Mouse (Mus musculus) layer of hippocampus, postnatal 14 days (tissue): ENCODE measurements at regions not wholly inside any gene's neighbourhood (a gene's known extent, or its start where the extent isn't known, plus 50 kb on each side); places are given as distances from the start of the nearest gene placed in this dataset.
A peak's percentile ranks its signal among the peaks of the same experiment; 100 is the strongest.
"Not testable (repeated sequence)": the region's sequence is repeated elsewhere in the genome, so short reads cannot be mapped to it uniquely, and the experiment has no call there.

ENCODE experiments used
- DNase-seq, 2 experiments: peaks; one replicate each; pipeline ENCODE4 v3.0.0; 2021 to 2022; ENCODE audit warnings: low spot score in 2 of 2, mixed read lengths in 1 of 2

DNA sequence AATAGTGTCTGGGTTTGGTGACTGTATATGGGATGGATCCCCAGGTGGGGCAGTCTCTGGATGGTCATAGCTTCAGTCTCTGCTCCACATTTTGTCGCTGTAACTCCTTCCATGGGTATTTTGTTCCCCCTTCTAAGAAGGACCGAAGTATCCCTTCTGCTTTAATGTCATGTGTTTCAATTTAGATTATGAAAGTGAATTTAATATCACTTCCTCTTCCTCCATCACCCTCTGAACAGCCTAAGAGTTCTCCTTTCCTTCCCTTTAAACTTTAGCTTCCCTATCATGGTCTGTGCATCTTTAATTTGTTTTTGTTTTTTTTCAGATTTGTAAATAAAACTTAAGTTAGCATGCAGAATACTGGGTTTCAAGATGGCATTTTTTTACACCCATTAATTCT is 211.0 kb upstream of the Phyhipl start:
- DNase-seq: no peak

DNA sequence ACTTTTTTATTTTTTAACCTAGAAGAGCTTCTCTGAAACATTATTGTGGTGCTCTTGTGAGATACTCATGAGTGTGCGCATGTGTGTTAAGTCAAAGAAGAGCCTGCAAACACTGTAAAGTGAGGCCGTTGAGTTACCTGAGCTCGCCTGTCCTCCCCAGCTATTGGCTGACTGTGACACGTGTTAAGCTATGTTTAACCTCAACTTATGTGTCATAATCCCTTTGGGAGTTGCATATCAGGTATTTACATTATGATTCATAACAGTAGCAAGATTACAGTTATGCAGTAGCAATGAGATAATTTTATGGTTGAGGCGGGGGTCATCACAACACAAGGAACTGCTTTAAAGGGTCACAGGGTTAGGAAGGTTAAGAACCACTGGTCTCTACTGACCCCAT is 208.9 kb upstream of the Phyhipl start:
- DNase-seq: no peak

DNA sequence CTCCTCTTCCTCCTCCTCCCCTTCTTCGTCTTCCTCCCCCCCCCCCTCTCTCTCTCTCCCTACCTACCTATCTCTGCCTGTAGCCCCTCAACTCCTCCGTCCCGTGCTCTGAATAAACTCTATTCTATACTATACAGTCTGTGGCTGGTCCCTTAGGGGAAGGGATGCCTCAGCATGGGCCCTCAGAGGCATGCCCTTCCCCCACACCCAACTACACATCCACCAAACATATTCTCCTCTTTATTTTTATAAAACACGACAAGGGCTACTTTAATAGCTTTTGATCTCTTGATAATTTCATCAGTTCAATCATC is 206.2 kb upstream of the Phyhipl start:
- no peak for DNase-seq

DNA sequence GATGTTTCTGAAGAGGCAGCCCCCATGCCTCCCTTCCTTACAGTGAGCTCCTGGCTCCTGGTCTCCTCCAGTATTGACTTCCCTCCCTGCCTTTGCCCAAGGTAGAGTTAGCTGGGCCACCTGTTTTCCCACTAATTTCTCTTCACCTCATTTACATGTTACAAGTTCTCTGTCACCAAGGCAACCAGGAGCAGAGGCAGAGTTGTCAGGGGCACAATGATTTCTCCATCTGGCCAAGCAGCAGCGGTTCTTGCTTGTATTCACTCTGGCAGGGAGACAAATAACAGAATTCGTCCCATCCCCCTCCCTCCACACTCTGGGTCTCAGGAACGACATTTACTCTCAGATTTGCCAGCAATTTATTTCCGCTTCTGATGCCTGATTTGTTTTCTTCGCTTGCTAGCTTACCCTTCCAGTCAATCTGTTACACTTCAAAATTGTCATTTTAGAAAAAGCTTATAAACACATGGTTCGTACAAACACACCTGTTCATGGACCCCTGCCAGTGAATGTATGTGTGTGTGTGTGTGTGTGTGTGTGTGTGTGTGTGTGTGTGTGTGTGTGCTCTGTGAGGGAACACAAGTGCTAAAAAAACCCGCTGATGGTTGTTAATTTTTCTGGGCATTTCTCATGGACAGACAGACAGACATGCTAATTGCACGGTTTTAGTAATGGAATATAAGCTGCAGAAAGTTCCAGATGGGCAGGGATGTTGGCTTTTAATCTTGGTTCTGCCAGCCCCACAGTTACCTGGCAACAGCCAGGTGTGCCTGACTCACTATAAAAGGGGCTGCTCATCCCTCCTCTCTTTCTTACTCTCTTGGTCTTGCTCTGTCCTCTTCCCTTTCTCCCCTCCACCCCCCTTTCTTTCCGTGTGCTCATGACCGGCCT is 205.6 kb upstream of the Phyhipl start:
- peak; percentile 41 to 68 for DNase-seq

DNA sequence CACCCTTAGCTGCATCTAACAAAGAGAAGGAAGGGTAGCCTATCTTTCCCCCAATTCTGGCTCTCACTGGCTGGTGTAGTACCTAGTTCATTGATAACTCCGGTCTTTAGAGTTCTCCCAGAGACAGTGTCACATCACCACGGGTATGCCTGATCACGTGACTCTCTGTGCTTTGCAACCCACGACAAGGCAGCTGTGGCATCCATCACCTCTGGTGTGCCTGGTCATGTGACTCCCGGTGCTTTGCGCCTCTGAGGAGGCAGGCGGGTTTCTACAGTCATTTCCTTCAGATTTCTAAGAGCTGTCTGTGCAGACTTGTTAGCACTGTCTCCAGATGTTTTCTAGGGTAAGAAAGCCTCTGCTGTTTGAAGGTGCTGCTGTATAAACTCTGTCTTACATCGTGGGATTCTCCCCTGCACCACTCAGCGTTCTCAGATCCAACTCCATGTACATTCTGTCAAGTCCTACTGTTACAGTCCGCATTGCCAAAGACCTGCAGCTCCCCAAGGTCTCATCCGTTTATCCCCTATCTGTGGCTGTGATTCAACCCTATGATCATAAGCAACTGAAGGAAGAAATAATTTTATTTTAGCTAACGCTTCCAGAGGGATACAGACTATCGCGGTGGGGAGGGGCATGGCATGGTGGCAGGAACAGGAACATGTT is 201.5 kb upstream of the Phyhipl start:
- no peak for DNase-seq

DNA sequence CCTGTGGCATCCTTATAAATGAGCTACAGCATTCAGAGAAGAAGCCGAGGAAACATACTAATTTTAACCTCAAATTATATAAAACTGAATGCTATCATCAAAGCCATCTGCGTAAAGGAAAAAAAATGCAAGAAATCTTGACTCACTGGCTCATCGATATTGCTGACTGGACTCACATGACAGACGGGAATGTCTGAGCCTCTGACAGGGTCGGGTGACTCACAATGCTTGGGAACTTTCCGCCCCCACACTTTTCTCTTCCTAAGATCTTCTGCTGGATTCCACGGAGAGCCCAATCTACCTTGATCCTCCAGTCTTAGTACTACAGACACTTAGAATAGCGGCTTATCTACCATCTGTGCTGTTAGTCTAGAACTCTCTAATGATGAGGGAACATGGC is 200.2 kb upstream of the Phyhipl start:
- no peak for DNase-seq

DNA sequence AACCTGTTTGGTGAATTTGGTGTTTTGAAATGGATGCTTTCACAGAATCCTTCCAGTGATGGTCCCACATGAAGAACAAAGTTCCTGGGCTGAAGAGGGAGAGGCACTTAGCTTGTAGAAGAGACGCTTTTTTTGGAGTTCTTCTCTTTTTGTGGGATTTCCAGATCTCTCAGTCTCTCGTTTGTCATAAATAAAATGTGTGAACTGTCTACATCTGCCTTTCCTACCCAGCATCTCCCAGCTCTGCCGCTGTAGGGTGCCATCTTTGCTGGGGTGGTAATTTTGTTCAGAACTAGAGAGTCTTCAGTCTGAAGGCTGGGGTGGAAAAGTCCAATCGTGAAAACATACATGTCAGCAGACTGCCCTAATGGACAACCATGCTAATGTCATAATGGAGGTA is 197.8 kb upstream of the Phyhipl start:
- DNase-seq: no peak

DNA sequence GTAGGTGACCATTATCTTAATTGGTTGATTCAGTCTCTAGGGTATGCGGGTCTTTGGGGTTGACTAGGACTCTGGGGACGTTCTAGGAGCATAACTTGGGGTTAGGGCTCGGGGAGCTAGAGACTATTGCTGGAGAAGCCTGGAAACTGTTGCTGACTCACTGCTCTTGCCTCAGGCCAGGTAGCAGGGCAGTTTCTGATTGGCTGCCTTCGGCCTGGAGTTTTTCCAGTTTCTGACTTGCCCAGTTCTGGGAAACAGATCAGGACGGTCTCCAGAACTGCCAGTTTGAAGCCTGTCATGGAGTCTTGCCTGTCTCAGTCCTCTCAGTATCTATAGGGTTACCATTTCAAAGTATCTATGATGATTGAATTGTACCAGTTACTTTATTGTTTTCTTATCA is 192.4 kb upstream of the Phyhipl start:
- no peak for DNase-seq

DNA sequence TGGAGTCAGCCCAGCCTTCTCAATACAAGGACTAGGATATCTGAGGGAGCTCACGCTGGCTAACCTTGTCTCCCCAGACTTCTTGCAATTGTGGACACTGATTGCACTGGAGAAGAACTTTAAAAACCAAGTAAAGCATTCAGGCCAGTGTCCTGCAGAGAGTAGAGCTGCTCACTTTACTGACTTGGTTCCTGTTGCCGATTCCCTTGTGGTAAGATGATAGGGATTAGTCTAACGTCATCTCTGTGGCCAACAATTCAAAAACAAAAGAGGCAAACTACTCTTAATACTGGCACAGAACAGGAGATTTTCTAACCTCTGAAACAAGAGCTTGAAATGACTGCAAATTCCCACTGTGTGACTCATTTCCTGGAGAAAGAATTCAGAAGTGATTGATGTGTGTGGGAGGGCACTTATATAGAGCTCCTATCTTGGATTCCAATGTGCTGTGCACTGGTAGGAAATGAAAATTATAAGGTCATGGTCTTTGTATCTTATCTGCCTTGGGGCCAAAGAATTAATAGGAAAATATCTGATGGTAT is 191.6 kb upstream of the Phyhipl start:
- DNase-seq: no peak

DNA sequence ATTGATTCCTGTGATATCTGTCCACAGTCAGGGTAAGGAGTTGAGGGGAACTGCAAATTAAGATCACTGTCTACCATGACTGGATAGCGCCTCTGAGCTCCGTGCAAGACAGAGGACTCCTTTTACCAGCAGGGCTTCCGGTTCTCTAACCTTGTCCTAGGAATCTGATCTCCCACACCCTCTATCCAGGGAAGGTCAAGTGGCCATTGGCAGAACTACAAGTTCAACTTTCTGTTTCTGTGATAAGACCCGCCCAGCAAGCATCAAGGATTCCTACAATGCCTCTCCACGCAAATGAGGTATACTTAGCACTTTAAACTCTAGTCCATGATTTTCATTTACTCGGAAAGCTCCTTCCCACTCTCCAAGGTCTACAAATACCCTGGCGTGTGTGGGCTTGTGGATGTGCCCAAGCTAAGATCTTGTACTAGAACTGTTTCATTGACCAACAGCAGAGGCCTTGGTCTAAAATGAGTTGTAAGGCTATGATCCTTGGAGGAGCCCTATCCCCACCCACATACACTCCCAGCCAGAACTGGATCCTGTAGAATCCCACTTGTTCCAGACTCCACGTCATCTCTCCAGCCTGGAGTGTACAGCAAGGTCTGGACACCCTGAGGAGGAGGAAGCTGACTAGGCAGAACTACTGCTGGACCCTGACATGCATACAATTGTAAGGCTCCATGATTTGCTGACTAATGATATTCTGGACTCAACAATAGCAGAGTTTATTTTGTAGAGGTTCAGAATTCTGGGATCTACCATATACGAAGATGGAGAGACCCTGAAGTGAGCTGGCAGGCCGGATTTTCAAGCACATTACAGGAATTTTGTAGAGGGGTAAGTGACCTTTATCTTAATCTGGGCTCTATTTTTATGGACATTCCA is 190.8 kb upstream of the Phyhipl start:
- no peak for DNase-seq

DNA sequence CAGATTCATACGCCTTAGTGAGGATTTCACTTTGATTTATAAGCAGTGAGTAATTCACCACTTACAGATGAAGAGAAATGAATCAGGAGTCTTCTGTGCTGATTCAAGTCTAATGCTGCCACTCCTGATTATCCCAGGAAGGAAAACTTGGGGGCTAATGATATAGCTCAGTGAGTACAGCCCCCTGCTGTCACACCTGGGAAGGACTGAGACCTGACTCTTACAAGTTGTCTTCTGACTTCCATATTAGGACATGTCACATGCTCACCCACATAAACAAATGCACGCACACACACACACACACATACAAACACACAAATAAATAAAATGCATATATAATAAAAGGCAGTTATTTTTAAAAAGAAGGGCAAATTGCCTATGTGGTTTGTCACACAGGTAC is 188.1 kb upstream of the Phyhipl start:
- no peak for DNase-seq

DNA sequence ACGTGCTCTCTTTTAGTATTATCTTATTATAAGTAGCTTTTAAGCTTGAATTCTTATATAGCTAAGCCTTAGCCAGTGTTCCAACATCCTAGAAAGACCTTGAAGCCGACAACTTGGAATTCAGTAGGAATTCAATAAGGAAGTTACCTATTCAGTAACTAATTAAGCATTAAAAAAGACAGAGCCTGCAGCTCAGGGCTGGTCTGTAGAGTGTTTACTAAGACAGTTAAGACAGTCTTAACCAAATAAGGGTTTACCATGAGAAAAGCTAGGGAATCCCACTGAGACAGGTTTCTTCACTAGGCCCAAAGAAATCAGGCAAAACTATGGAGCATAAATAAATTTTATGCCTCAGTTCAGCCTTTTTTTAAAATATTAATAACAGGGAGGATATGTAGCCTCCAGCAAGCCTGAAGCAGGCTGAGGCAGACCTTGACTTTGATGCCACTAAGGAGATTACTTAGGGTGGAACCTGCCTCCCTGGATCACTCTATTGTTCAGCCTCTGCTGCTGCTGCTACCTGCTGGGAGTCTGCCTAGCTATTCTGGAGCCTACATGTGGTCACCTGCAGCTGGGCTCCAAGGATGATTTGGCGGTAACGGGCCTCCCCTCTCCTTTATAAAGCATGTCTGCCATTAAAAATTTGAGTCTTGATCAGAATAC is 186.5 kb upstream of the Phyhipl start:
- no peak for DNase-seq

DNA sequence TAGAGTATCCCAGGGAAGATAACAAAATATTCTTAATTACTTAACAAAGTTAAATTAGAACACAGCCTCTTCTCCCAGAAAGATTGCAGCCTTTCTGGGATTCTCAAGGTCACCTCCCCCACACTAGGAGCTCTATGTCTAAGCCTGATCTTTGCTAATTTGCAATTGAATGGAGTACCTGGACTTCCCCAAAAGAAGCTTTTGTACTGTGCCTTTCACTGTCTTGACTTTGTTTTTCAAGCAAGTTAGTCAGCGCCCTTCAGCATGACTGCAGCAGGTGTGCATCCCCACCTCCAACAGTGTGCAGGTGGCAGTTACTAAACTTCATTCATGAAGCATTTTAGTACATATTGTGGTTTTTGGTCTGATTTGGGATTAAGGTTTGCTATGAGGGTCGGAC is 185.4 kb upstream of the Phyhipl start:
- not testable (repeated sequence) for DNase-seq

DNA sequence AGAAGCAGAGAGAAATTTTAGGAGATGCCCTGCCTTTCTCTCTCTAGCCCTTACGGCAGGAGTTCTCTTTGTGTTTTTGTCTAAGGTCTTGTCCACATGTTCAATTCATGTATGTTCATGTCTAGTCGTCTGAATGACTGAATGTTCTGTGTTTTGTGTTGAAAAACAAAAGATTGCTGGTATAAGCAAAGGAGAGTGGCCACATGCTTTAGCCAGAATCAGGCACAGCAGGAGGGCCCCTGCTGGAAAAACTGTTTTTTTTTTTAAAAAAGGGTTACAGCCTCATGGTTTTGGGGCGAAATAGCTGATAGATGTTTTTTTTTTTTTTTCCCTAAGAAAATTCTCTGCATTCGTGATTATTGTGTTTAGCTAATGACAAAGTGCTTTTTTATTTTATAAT is 182.4 kb upstream of the Phyhipl start:
- no peak for DNase-seq

DNA sequence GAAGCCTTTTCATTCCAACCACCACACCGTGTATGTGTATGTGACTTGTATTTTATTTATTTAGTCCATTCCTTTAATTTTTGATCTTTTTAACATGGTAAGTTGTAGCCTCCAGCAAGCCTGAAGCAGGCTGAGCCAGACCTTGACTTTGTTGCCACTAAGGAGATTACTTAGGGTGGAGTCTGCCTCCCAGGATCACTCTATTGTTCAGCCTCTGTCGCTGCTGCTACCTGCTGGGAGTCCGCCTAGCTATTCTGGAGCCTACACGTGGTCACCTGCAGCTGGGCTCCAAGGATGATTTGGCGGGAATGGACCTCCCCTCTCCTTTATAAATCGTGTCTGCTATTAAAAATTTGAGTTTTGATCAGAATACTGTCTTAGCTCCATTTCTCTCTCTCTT is 181.6 kb upstream of the Phyhipl start:
- DNase-seq: no peak

DNA sequence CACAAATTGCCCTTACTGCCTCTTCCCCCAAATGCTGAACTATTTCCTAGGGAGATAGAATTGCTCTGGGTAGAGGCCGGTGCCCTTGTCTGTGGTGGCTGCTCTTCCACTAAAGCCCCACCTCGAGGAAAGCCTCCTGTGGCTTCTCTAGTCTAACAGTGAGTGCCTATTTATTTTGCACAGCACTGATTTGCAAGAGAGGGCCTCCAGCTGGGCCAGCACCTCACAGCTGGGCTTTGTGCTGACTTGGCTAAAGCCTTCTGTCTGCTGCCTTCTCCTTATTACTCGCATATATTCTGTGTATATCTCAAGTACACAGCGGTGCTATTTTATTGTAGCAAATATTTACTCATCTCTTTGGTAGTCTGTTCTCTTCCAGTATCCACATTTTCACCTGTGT is 176.9 kb upstream of the Phyhipl start:
- DNase-seq: no peak

DNA sequence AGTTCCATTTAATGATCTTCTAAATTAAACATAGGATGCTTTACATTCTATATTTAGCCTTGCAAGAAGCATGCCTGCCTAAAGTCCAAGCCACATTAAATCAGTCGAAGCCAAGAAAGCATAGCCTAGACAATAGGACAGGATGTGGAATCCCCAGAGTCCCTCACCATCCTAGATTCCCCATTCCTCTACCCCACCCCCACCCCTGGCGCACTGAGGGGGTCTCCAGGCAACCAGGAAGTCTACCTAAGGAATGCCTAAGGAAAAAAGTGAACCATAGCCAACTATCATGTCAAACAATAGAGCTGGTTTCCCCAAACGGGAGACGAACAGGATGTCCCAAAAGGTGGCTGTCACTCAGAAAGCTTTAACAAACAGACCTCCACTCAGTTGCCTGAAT is 172.5 kb upstream of the Phyhipl start:
- DNase-seq: no peak

DNA sequence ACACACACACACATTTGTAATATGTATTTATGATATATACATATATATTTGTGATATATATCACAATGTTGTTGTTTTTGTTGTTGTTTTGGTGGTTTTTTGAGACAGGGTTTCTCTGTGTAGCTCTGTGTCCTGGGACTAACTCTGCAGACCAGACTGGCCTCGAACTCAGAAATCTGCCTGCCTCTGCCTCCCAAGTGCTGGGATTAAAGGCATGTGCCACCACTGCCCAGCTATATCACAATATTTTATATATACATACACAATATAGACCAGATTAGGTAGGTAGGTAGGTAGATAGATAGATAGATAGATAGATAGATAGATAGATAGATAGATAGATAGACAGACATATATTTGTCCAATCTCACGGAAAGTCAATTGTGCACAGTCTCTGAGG is 171.8 kb upstream of the Phyhipl start:
- DNase-seq: not testable (repeated sequence)

DNA sequence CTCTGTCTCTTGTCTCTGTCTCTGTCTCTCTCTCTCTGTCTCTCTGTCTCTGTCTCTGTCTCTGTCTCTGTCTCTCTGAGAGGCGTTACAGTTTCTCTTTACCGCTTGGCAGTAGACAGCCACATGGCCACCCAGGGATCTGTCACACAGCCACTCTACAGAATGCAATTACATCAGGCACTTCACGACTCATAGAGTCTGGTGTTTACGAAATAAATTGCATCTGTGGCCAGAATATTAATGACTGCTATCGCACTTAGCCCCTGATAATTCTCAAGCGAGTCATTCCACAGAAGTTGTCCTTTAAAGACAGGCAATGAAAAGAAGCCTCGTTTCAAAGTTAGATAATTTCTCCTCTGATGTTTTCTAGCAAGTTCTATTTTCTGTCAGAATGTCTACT is 170.9 kb upstream of the Phyhipl start:
- no peak for DNase-seq

DNA sequence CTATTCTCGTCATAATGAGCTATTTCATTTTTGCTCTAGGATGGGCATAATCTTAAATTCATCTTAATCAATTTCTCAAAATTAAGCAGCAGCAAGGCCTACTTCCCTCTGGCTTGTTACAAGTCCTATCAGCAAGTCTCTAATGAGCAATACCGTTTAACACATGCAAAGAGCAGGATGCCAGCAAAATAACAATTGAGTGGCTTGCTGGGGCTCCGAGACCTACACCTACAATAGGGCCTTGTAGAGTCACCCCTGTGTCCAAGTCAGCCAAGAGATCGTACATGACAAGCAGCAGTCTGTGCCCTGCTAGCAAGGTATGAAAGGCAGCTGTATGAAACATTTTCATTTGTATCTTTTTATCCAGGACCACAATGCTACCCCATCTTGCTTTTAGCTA is 169.7 kb upstream of the Phyhipl start:
- no peak for DNase-seq

DNA sequence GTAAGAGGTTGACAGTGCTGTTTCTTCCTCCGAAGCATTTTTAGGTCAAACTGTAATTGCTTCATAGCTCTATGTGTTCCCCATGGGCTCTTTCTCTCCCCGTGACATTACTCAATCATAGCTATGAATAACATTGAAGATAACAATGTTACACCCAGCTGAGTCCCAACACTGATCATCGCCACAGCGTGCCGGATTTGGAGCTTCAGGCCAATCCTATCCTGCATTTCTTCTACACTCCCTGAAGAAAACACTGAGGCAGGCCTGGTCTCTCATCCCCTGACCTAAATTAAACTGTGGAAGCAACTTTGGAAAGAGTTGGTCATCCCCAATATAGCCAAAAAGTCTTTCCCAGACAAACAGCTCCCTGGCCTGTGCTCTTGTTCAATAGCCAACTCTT is 168.7 kb upstream of the Phyhipl start:
- no peak for DNase-seq
